Comparison of ENCODE assay signal across 14 mouse cellular contexts in genomic region chr17:49063789-49064188, GRCm38 (mm10).
DNase-seq lines count a peak whose midpoint lies in the region; ATAC-seq and TF ChIP-seq lines count a peak whose summit lies in the region.
"Had no signal": no experiment of that assay in that cellular context is flagged by ENCODE, and none has a peak within 500 bp of the region (broad histone marks: within the 10 kb centered on the region; RNA-seq: fewer than 3 reads in every experiment).

No protein-coding gene starts in this region.

- intact Hi-C loops in gastrocnemius, postnatal 36 days (cut with DNase I): no loop called here

- no peak overlapping the region for H3K4me2 ChIP-seq in midbrain, embryonic 13.5 days (replicated peaks)
- H3K4me2 ChIP-seq: lung, embryonic 14.5 days had no signal

- no peak overlapping the region for H3K4me3 ChIP-seq in layer of hippocampus, adult 2 months
- H3K4me3 ChIP-seq in midbrain, embryonic 13.5 days (replicated peaks): no peak overlapping the region
- H3K4me3 ChIP-seq in lung, adult 2 months (replicated peaks; ENCODE audit: extremely low read depth, low read depth, low read length): no peak overlapping the region

- H3K4me1 ChIP-seq in midbrain, embryonic 13.5 days (replicated peaks): peaks cover 8% of the 10 kb centered on the region; the same call in 1 of the 2 replicates
- no peaks in the 10 kb centered on the region for H3K4me1 ChIP-seq in lung, adult 2 months (ENCODE audit: control insufficient read depth, insufficient read depth, low read length)

- no peak overlapping the region for H3K9ac ChIP-seq in midbrain, embryonic 13.5 days (replicated peaks)
- H3K9ac ChIP-seq: lung, embryonic 14.5 days had no signal

- no peaks in the 10 kb centered on the region for H3K36me3 ChIP-seq in midbrain, embryonic 13.5 days

- 0 out of 2 replicates have a peak, but pooled peaks have one; percentile 60 for ATAC-seq in midbrain, embryonic 13.5 days
- ATAC-seq: Patski had no signal

- H3K9me3 ChIP-seq in midbrain, embryonic 13.5 days: no peaks in the 10 kb centered on the region

- TF ChIP-seq CTCF in layer of hippocampus, adult 2 months (conservative IDR thresholded peaks at IDR 0.05): no peak
- no peak for TF ChIP-seq CTCF in brain, embryonic 14.5 days (IDR thresholded peaks at IDR 0.05; ENCODE audit: borderline replicate concordance, extremely low read depth, insufficient read depth, insufficient read length)
- TF ChIP-seq CTCF in lung, adult 2 months (IDR thresholded peaks at IDR 0.05; ENCODE audit: insufficient read depth, low read length): no peak

- no peaks in the 10 kb centered on the region for H3K27me3 ChIP-seq in midbrain, embryonic 13.5 days
- H3K27me3 ChIP-seq: Patski had no signal

- 22% methylated on average over 3 of the region's 3 CpGs for WGBS in midbrain, embryonic 13.5 days
- 48% methylated on average over 3 of the region's 3 CpGs for WGBS in lung, adult 2 months

- DNase-seq in embryo, embryonic 10.5 days (ENCODE audit: low spot score): peak; percentile 12
- no peak for DNase-seq in embryo, embryonic 10 days (ENCODE audit: low spot score)
- peak in 1 of 2 experiments; percentile 49 for DNase-seq in layer of hippocampus, adult 2 months (ENCODE audit: low spot score in 2 of 2)
- no peak for DNase-seq in layer of hippocampus, adult 8-10 months (ENCODE audit: low spot score in 2 of 2)
- DNase-seq in brain, embryonic 14.5 days (ENCODE audit: low read depth): peak; percentile 53
- no peak for DNase-seq in gastrocnemius, postnatal 36 days
- DNase-seq in lung, adult 2 months: no peak
- DNase-seq: cerebellum, adult 8-10 months; gastrocnemius, postnatal 25 days; kidney, postnatal 10 days; liver had no signal

- TF ChIP-seq POLR2A in brain, embryonic 14.5 days (IDR thresholded peaks at IDR 0.05; ENCODE audit: borderline replicate concordance, extremely low read depth, insufficient read depth, insufficient read length, poor library complexity, severe bottlenecking): no peak
- no peak for TF ChIP-seq POLR2A in lung, adult 2 months (IDR thresholded peaks at IDR 0.05; ENCODE audit: borderline replicate concordance, extremely low read depth, low read depth, low read length)

- H3K27ac ChIP-seq in layer of hippocampus, adult 2 months: peak overlapping the region; percentile 93
- no peak overlapping the region for H3K27ac ChIP-seq in midbrain, embryonic 13.5 days

Comparison
In these comparisons a context has a peak if more than half of its experiments do, and no peak if none do; other contexts are left out.
1. DNase-seq: peak in embryo, embryonic 10.5 days (single experiment) and brain, embryonic 14.5 days (single experiment); none in embryo, embryonic 10 days (single experiment), layer of hippocampus, adult 8-10 months (0 of 2), gastrocnemius, postnatal 36 days (0 of 2) and lung, adult 2 months (single experiment).